Mouse (Mus musculus) CD4-positive, CD25-positive, alpha-beta regulatory T cell, adult 4 months (primary cell): ENCODE data around the gene Kcnj4. TPM values are rescaled to one million over a fixed set of nuclear protein-coding genes. Genes with fewer than 3 reads are reported as not detected.
"Not testable (repeated sequence)": the region's sequence is repeated elsewhere in the genome, so short reads cannot be mapped to it uniquely, and the experiment has no call there.

Source experiments
- ATAC-seq: one replicate; pipeline ENCODE4 v1.8.0; 2017
- polyA plus RNA-seq, 2 experiments: library from polyadenylated mRNA; unstranded; fragments of 100-300 nt; shearing (Covaris generic); gene quantifications; one replicate each; pipeline ENCODE4 v1.2.1; 2017

Kcnj4 gene
- polyA plus RNA-seq, 2 experiments from 2014 or later: not detected

DNA sequence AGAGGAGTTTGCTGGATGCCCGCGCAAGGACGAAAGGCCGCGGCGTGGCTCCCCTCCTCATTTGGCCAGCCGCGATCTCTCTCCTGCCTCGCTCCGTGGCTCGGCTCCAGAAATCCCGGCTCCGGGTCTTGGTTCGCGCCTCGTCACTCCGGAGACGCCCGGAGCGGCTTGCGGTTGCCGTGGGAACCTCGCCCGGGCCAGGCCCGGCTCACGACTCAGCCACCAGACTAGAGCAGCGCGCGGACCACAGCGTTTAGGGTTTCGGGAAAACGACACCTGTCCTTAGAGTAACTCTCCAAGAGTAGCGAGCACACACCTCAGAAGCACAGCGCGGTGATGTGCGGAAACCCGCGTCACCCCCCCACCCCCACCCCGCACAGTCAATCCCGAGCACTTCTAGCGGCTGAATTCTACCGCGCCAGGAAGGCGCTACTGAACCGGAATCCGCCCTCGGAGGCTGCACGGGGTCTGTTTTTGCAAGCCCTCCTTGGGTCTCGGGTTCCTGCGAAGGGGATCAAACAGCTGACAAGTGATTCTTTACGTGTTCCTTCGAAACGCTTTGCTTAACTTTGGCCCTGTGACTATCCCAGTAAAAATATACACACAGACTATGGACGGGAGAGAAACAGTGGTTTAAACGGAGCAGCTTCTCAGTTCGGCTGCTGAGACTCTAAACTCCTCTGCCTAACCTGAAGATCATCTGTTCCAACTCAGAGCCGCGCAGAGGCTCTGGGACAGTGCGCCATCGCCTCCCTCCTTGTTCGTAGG is 6.7 kb upstream of the Kcnj4 start:
- ATAC-seq: no peak

DNA sequence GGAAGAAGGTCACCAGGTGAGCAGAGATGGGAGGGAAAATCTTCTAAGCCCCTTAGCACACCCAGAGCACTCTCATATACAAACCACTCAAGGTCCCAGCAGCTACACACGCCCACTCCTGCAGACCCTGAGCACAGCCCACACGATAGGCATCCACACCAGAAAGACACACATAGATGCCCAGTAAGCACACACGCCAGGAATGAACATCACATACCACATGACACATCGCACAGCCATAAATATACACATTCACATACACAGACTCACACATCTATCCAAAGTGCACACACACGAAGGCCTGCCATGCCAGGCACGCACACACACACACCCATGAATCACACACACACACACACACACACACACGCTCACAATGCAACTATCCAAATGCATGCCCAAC is 5.4 kb upstream of the Kcnj4 start:
- no peak for ATAC-seq

DNA sequence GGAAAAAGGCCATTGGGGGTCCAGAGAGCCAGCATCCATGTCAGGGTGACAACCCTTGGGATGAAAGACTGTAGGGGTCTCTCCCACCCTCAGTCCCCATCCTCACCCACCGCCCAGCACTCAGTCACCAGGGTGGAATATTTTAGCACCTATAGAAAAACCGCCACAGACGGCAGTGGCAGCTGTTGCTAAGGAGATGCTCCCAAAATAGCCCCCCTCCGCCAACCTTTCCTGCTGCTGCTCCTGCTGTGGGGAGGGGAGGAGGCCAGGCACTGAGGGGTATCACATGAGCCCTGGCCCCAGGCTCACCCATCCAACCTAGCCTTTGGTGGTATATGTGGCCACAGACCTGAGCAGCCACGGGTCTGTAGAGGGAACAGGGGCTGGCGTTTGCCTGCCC is 5.0 kb upstream of the Kcnj4 start:
- no peak for ATAC-seq

DNA sequence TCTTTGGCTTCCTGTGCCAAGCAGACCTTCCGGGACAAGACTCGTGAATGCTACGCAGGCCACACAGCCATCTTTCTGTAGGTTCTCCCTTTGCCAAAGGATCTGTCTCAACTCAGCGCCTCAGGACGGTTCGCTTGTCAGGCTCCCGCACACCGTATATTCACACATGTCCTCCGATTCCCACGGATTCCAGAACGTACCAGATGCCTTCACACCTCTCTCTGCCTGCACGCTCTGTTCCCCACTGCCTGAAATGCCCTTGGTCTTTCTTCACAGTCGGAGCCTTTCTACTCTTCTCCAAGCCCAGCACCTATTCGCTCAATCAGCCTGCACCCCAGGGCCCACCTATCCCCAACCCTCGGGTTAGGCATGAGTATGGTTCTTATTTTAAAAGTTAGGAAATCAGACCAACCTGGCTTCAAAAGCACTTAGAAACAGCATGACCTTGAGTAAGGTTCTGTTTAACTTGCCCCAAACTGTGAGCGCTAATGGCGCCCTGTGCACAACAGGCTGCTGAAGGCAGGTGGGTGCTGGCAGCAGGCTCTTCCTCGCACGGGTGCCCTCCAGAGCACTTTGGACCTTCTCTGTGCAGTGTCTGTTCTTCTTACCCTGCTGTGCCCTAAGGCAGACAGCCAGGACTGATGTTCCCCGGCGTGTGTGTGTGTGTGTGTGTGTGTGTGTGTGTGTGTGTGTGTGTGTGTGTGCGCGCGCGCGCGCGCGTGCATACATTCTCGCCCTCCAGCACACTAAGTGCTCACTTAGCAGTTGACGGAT is 2.2 kb upstream of the Kcnj4 start:
- ATAC-seq: no peak

DNA sequence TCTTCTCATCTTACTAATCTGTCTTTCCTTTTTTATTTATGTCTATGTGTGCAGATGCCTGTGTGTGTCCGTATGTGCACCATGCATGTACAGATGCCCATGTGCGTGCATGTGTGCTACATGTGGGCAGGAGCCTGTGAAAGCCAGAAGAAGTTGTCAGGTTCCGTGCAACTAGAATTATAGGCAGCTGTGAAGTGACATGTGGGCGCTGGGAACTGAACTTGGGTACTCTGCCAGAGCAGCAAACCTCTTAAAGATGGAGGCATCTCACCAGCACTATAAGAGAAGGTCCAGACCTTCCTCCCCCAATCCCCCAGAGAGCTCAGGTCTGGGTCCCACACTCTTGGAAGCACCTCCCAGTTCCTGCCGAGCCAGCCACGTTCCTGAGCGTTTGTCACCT is 1.4 kb upstream of the Kcnj4 start:
- no peak for ATAC-seq

DNA sequence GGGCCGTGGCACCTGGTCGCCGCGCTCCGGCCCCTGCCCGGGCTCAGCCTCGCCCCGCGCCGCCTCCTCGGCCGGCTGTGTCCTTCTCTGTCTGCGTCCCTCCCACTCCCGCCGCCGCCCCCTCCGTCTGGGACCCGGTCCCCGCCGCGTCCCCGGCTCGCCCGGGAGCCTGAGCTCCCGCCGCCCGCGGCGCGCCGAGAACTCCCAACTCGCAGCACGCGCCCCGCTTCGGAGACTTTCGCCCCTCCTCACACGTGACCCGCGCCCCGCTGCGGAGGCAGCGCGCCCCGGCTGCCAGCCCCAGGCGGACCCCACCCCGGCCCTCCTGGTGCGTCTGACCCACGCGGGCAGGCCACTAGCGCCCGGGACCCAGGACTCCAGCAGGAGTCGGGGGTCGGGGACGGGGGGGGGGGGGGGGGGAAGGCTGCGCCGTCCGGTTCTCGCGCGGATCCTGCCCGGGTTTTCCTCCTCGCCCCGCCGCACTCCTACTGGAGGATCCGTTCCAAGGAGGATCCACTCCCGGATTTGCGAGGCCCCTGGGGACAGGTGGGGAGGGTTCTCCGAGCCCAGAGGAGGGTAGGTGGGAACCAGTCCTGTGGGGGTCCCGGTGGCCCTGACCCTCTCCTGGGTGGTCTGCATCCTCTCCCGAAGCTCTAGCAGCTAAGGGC is 709 bp upstream of the Kcnj4 start:
- ATAC-seq: no peak

DNA sequence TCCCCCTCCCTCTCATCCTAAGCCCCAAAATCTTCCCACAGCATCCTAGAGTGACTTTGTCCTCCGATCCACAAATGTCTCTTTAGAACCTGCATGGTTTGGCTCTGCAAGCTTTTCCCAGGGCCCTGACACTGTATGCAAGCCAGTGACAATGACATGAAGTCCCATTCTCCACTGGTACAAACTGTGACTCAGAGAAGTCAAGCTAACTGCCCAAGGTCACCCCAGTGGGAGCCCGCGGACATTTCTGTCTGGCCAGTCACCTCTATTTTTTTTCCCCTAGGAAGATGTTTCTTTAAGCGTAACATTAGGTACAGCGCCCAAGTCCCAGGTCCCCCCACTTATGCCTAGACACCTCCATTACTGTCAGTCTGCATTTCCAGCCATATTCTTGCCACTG is 1.6 kb downstream of the Kcnj4 start:
- no peak for ATAC-seq

DNA sequence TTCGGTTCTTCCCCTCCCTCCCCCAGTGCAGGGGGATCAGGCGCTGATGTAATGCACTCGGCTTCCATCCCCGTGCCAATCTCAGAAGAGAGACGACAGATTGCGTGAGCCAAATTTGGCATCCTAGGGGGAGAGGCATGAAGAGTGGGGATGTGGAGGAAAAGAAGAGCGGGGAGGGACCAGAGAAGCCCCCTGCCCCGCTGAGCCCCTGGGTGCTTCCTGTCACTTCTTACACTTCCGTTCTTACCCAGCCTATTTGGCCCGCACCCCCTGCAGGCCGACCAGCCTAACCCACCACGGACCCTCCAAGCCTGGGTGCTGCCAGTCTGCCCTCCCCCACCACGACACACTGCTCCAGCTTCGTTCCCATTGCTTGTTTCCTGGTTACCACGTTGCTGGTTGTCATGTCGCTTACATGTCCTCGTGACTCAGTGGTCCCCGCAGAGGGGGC is 2.1 kb downstream of the Kcnj4 start:
- ATAC-seq: no peak

DNA sequence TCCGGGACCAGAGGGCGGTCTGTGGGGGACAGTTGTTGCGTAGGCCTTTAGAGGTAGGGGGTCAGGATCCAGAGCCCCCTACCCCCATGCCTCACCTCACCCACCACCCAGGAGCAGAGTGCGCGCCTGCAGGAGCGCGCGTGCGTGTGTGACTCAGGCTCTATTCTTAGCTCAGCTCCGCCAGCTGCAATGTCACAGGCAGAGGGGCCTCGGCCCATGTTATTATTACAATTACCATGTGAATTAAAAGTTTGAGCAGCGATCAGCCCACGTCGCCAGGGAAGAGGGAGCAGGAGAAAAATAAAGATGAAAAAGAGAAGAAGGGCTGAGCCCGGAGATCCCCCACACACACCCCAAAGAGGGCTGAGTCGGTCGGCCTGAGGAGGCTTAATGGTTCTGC is 4.9 kb downstream of the Kcnj4 start:
- no peak for ATAC-seq

DNA sequence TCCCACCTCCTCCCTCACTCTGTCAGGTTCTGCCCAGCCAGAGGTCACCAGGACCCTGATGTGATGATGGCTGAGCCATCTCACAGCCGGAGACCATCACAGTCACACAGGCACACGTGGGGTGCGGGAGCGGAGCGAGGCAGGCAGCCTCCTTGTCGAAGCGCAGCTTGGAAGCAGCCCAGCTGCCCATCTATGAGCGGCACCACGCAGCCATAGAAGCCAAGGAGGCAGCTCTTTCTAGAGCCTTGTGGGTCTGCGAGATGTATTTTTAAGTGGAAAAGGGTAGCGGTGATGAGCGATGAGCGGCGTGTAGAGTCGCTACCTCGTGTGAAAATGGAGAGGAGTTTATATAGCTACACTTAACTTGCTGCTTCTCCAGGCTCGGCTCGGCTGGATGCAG is 11.5 kb downstream of the Kcnj4 start:
- ATAC-seq: no peak

DNA sequence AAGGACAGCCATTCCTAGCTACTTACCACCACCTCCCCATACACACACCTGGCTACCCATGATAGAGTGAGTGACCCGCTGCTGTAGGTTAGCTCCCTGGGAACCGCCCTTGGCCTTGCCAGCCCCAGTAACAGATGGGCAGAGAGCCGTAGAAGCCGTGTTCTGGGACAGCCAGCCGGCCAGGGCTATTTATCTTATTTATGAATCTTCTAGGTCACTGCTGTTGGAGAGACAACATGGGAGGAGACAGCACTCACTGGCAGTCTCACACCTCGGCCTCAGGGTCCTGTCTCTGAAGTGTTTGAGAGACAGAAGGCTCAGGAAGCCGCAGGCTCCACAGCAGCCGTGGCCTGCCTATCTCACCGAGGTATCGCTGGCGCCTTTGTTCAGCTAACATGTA is 15.6 kb downstream of the Kcnj4 start:
- ATAC-seq: no peak

DNA sequence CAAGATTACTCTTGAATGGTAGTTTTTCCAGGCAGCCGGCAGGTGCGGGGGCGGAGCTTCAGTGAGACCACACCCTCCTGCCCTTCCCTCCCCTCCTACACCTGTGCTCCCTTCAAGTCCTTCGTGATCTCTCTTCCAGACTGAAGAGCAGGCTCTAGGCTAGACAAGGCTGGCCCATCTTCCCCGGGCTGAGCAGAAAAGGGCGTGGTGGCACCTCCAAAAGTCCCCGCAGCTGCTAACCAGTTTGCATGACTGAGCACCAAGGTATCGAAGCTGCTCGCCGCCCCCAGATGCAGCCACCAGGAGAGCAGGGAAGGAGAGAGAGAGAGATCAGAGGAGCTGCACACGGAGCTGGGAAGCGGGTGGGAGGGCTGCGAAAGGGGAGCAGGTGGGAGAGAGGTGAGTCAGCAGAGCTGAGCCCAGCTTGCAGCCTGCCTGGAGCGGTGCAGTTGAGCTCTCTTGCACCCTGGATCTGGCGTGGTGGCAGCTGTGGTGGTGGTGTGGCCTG is 23.8 kb downstream of the Kcnj4 start:
- no peak for ATAC-seq

DNA sequence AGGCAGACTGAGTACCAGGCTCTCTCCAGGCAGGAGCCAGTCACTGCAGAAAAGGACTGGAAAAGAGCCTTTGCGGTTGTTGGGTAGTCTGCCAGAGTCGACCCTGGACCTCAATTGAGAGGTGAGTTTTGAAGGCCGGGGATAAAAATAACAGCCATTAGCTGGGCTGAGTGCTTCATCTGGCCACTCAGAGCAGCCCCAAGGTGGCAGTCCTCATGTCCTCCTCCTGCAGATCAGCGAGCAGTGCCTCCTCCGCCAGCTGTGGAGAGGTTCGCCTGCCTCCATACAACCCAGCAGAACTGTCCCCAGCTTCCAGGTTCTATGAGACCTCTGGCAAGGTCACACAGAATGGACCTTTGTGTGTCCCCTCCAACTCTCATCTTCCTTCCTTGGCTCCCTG is 27.8 kb downstream of the Kcnj4 start:
- ATAC-seq: no peak

DNA sequence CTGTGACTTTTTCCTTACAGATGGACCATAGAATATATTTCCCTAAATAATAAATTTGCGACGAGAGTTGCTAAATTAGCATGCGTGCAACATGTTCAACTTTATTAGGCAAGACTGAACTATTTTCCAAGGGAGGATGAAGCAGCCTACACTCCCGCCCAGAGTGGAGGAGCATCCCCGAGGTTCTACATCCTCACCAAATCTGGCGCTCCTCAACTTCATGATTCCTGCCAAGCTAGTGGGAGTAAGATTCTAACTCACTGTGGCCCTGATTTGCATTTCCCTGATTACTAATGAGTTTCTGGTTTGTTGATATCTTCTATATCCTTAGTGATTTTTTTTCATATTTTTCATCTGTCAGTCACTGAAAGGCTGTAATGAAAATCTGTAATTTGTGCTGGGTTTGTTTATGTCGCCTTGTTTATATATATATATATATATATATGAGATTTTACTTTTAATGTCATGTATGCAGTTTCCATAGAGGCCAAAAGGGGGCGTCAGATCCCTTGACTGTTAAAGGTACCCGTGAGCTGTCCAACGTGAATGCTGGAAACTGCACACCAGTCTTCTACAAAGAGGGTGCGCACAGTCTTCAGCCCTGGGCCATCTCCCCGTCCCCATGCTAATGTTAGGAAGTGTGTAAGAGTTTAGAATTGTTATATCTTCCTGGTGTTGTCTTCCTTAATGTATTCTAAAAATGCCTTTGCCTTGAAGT is 31.2 kb downstream of the Kcnj4 start:
- ATAC-seq: no peak

DNA sequence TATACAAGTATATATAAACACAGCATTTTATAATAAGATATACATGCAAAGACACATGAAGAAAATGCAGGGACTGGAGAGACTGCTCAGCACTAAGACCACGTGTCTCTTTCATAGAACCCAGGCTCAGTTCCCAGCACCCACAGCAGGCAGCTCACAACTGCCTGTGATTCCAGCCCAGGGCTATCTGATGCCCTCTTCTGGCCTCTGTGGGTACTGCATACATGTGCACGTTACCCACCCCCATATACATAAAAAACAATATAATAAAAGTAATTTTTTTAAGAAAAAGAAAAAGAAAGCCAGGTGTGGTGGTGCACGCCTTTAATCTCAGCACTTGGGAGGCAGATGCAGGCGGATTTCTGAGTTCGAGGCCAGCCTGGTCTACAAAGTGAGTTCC is 32.0 kb downstream of the Kcnj4 start:
- ATAC-seq: no peak

DNA sequence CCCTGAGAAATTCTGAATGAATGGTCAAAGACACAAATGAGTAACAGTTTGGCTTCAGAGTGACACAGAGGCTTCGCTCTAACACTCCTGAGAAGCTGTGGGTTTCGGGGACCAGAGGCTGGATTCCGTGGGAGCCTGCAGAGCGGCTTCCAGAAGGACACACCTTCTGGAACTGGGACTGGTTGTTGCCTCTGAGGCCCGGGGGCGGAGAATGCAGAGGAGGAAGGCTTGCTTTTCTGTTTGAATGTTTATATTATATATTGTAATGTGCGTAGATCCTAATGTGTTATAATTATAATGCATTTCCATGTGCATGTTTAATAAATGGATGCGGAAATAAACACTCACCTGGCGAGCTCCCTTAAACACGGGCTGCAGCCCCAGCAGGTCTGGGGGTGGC is 33.9 kb downstream of the Kcnj4 start:
- no peak for ATAC-seq

DNA sequence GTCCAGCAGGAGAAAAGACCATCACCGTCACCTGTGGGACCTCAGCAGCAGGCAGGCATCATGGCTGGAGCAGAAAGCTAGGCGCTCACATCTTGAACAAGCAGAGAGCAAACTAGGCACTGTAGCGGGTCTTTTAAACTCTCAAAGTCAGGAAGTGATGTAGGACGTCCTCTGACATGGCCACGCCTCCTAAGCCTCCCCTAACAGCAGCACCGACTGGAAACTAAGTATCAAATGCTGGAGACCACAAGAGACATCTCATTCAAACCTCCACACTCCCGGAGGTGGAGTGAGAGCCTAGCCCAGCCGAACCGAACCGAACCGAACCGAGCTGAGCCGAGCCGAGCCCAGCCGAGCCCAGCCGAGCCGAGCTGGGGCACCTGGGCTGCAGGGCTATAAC is 34.5 kb downstream of the Kcnj4 start:
- ATAC-seq: no peak

DNA sequence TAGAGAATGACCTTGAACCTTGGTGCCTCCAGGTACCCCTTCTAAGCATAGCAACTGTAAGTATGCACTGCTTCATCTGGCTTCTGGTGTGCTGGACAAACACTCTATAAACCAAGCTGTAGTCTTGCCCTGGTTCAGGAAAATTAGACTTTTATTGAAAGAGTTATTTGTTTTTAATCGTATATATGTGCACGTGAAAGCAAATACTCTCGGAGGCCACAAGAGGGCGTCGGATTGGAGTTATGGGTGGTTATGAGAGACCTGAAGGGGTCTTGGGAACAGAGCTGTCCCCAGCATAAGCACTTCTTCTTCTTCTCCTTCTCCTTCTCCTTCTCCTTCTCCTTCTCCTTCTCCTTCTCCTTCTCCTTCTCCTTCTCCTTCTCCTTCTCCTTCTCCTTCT is 35.5 kb downstream of the Kcnj4 start:
- ATAC-seq: no peak

DNA sequence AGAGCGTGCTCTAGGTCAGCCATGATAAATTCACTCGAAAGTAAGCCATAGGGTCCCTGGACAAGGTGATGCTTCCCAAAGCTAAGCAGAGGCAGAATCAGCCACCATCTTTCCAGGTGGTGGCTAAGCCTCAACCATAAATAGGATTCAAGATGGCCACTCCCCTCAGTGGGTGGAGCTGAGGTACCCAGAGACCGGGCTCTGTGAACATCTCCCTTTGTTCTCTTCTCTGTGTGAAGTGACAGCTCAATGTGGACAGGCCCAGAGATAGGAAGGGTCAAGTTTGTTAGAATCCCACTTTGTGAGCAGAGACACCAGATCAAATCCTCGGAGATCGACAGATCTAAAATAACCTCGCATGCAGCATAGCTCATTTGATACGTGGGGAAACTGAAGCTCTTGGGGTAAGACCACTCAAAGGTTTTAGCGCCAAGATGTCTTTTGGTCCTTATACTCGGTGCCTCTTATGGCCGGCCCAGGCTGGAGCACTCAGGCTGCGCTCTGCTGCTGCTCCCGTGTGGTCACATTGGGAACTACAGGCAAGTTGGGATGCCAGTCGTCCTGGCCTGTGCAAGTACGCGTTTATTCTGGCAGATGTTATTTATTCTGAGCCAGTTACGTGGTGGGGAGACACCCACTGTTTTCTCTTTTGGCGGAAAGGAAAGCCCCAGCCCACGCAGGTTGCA is 38.3 kb downstream of the Kcnj4 start:
- ATAC-seq: no peak

DNA sequence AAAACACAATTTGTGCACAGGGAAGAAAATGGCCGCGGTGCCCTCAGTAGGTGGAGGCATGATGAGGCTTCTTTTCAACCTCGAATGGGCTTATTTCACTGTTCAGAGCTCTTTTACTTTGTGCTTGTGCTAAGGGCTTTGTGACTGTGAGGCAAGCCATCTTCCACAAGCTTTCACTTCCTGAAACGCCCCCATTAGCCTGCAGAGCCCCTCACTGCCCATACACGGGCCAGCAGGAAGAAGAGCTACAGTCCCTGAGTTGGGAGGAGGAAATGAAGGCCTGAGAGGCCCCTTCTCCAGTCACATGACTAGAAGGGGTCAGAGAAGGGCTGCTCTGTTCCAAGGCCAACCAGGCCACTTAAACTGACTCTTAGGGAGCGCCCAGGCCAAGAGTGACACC is 48.5 kb downstream of the Kcnj4 start:
- no peak for ATAC-seq

DNA sequence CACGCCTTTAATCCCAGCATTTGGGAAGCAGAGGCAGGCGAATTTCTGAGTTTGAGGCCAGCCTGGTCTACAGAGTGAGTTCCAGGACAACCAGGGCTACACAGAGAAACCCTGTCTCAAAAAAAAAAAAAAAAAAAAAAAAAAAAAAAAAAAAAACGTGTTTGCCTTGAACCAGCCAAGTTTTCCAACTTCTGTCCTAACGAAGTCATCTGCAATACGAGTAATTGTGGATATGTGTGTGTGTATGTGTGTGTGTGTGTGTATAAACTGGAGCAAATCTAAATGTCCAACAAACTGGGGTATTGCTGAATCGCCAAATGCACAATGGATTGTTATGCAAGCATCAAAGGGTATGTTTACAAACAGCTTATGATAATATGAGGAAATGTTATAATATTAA is 48.9 kb downstream of the Kcnj4 start:
- not testable (repeated sequence) for ATAC-seq

DNA sequence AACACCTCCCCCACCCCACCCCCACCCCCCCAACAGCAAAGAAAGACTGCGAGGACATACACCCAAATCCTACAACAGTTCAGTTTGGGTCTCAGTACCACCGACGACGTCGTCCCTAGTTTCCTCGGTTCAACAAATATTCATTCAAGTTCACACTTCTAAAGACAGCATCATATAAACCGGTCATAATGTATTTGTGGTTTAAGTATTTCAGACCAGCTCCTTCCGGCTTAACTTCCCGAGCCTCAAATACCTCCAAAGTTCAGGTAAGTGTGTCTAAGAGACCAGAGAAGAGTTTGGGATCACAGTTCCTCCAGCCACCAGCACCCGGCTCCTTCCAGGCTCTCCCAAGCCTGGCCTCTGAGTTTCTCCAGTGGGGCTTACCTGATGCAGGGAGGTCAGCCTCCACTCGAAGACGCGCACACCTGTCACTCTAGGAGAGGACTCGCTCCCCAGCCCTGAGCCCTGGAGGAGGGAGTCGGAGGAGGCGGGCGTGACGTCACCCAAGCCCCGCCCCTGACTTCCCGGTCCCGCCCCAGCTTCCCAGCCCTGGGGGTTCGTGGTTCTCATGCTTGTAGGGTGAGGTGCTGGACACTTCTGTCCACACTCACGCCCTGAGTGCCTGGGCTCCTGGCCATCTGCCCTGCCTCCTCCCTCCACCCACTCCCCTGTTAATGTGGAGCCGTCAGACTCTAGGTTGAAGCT is 49.8 kb downstream of the Kcnj4 start, which contains the start of gene Csnk1e:
TSS of gene Csnk1e (minus strand) at position 461 of the 705 bp plus-strand sequence.
- peak; percentile 41 for ATAC-seq
